Mouse (Mus musculus) midbrain, embryonic 15.5 days (tissue): ENCODE measurements around the gene Gfer. TPM values are rescaled to one million over a fixed set of nuclear protein-coding genes. Genes with fewer than 3 reads are reported as not detected.
"Not testable (repeated sequence)": the region's sequence is repeated elsewhere in the genome, so short reads cannot be mapped to it uniquely, and the experiment has no call there.

Experiments used
- ATAC-seq: fragments of 200-750 bp; cut with Nextera tagmentation; replicated peaks from 2 replicates; pipeline ENCODE4 v1.8.0; 2017; ENCODE audit warnings: moderate TSS enrichment
- H3K27ac ChIP-seq: fragments of 300-500 bp; sonication (generic); 2 replicates; pipeline ENCODE4 v1.5.1; 2015; ENCODE audit warnings: mild to moderate bottlenecking, inconsistent platforms
- H3K27me3 ChIP-seq: fragments of 300-500 bp; sonication (generic); replicated peaks from 2 replicates; pipeline ENCODE4 v1.6.1; 2015; ENCODE audit warnings: inconsistent platforms
- H3K36me3 ChIP-seq: fragments of 300-500 bp; sonication (generic); replicated peaks from 2 replicates; pipeline ENCODE4 v1.6.1; 2015; ENCODE audit warnings: inconsistent platforms
- H3K4me1 ChIP-seq: fragments of 300-500 bp; sonication (generic); 2 replicates; pipeline ENCODE4 v1.6.1; 2015; ENCODE audit warnings: inconsistent platforms
- H3K4me2 ChIP-seq: fragments of 300-500 bp; sonication (generic); 2 replicates; pipeline ENCODE4 v1.6.1; 2015; ENCODE audit warnings: inconsistent platforms, mild to moderate bottlenecking, moderate library complexity
- H3K4me3 ChIP-seq: fragments of 300-500 bp; sonication (generic); 2 replicates; pipeline ENCODE4 v1.5.1; 2015; ENCODE audit warnings: mild to moderate bottlenecking, inconsistent platforms
- H3K9ac ChIP-seq: fragments of 300-500 bp; sonication (generic); 2 replicates; pipeline ENCODE4 v1.6.1; 2015; ENCODE audit warnings: mild to moderate bottlenecking, inconsistent platforms
- H3K9me3 ChIP-seq: fragments of 300-500 bp; sonication (generic); 2 replicates; pipeline ENCODE4 v1.6.1; 2016; ENCODE audit warnings: inconsistent platforms
- WGBS: fragments of 180-500 bp; shearing (Covaris S2); methylation state at CpG from one replicate; pipeline ENCODE4 v1.1.7; 2015; ENCODE audit warnings: mixed read lengths; 5-methylcytosine and 5-hydroxymethylcytosine counted together
- polyA plus RNA-seq: library from polyadenylated mRNA; unstranded; fragments of >200 nt; fragmentation: Nextera tagmentation; extraction: Ambion mirVana; gene quantifications from 2 replicates; pipeline ENCODE4 v1.2.1, GENCODE M21; 2015

Gene Gfer
- polyA plus RNA-seq, 1 experiment from 2014 or later, result 39.2 TPM

GRCm38 (mm10) chr17:24674277-24674676 lies 21.7 kb downstream of the Gfer start:
- Histone ChIP-seq H3K27ac (no peak overlapping the region), H3K36me3 (peaks cover 16% of the 10 kb centered on the region; the same call in 1 of the 2 replicates), H3K9ac (no peak overlapping the region), H3K27me3 (no peaks in the 10 kb centered on the region), H3K9me3 (no peaks in the 10 kb centered on the region), H3K4me2 (no peak overlapping the region), H3K4me1 (peaks cover 26% of the 10 kb centered on the region), H3K4me3 (no peak overlapping the region)
- ATAC-seq, result no peak
- 84% methylated on average over 7 of the region's 7 CpGs for WGBS

GRCm38 (mm10) chr17:24672141-24672540 lies 23.8 kb downstream of the Gfer start:
- no peak overlapping the region for H3K27ac ChIP-seq
- no peak overlapping the region for H3K4me3 ChIP-seq
- H3K4me2 ChIP-seq, result no peak overlapping the region; the same call in 1 of the 2 replicates
- peaks cover 33% of the 10 kb centered on the region for H3K4me1 ChIP-seq
- no peaks in the 10 kb centered on the region for H3K9me3 ChIP-seq
- no peak for ATAC-seq
- H3K9ac ChIP-seq, result no peak overlapping the region
- 44% methylated on average over 5 of the region's 5 CpGs for WGBS
- H3K27me3 ChIP-seq, result no peaks in the 10 kb centered on the region
- H3K36me3 ChIP-seq, result 0 out of 2 replicates have a peak, but pooled peaks cover 3% of the 10 kb centered on the region

- Histone ChIP-seq H3K27me3 (no peaks in the 10 kb centered on the region), H3K9ac (0 out of 2 replicates have a peak overlapping the region, but pooled peaks have one; percentile 8), H3K4me3 (no peak overlapping the region), H3K4me2 (peak overlapping the region; percentile 88; the same call in 1 of the 2 replicates), H3K4me1 (peaks cover 33% of the 10 kb centered on the region), H3K9me3 (no peaks in the 10 kb centered on the region), H3K36me3 (no peaks in the 10 kb centered on the region), H3K27ac (no peak overlapping the region)
- ATAC-seq, result no peak
- 76% methylated on average over 5 of the region's 5 CpGs for WGBS
Measured at GRCm38 (mm10) chr17:24671346-24671745, 24.6 kb downstream of the Gfer start.

GRCm38 (mm10) chr17:24670246-24670844 lies 25.6 kb downstream of the Gfer start:
- H3K9me3 ChIP-seq, result no peaks in the 10 kb centered on the region
- peak overlapping the region; percentile 88 for H3K4me2 ChIP-seq
- no peaks in the 10 kb centered on the region for H3K27me3 ChIP-seq
- no peak for ATAC-seq
- peaks cover 31% of the 10 kb centered on the region for H3K4me1 ChIP-seq
- H3K36me3 ChIP-seq, result no peaks in the 10 kb centered on the region
- H3K9ac ChIP-seq, result peak overlapping the region; percentile 98
- peak overlapping the region; percentile 91 for H3K27ac ChIP-seq
- peak overlapping the region; percentile 90 for H3K4me3 ChIP-seq
- 12% methylated on average over 8 of the region's 8 CpGs for WGBS

- no peaks in the 10 kb centered on the region for H3K27me3 ChIP-seq
- no peaks in the 10 kb centered on the region for H3K9me3 ChIP-seq
- H3K36me3 ChIP-seq, result no peaks in the 10 kb centered on the region
- peak; percentile 97 for ATAC-seq
- peak within 1 kb of the TSS; percentile 91 for H3K27ac ChIP-seq
- peak within 1 kb of the TSS; percentile 90 for H3K4me3 ChIP-seq
- H3K4me1 ChIP-seq, result peaks cover 31% of the 10 kb centered on the region
- H3K9ac ChIP-seq, result peak within 1 kb of the TSS; percentile 98
- WGBS, result under 1% methylated on average over 72 of the region's 80 CpGs
- H3K4me2 ChIP-seq, result peak within 1 kb of the TSS; percentile 88
Measured at GRCm38 (mm10) chr17:24669545-24670245, 26.3 kb downstream of the Gfer start, which contains the start of gene Zfp598. Zfp598 (plus strand) TSS chr17:24669687.

GRCm38 (mm10) chr17:24669214-24669544 lies 26.8 kb downstream of the Gfer start:
- H3K9me3 ChIP-seq, H3K27me3 ChIP-seq, H3K36me3 ChIP-seq: not testable (repeated sequence)
- peak overlapping the region; percentile 98; the same call in 1 of the 2 replicates for H3K9ac ChIP-seq
- ATAC-seq, result peak; percentile 46
- peak overlapping the region; percentile 88 for H3K4me2 ChIP-seq
- peaks cover 31% of the 10 kb centered on the region for H3K4me1 ChIP-seq
- peak overlapping the region; percentile 90 for H3K4me3 ChIP-seq
- peak overlapping the region; percentile 91 for H3K27ac ChIP-seq
- WGBS, result 11% methylated on average over 15 of the region's 15 CpGs

GRCm38 (mm10) chr17:24667416-24667815 lies 28.5 kb downstream of the Gfer start:
- Histone ChIP-seq H3K4me2 (no peak overlapping the region), H3K4me3 (no peak overlapping the region), H3K36me3 (no peaks in the 10 kb centered on the region), H3K9ac (no peak overlapping the region), H3K9me3 (no peaks in the 10 kb centered on the region), H3K27me3 (no peaks in the 10 kb centered on the region), H3K4me1 (peaks cover 31% of the 10 kb centered on the region), H3K27ac (no peak overlapping the region)
- ATAC-seq, result no peak
- 36% methylated on average over 6 of the region's 6 CpGs for WGBS

- H3K4me2 ChIP-seq, H3K9me3 ChIP-seq, H3K4me3 ChIP-seq, ATAC-seq, H3K36me3 ChIP-seq, H3K9ac ChIP-seq, H3K27ac ChIP-seq, H3K27me3 ChIP-seq: not testable (repeated sequence)
- 70% methylated on average over 7 of the region's 7 CpGs for WGBS
- H3K4me1 ChIP-seq, result peaks cover 27% of the 10 kb centered on the region
Measured at GRCm38 (mm10) chr17:24667011-24667410, 28.9 kb downstream of the Gfer start.

GRCm38 (mm10) chr17:24658017-24658758 lies 37.8 kb downstream of the Gfer start, which contains the start of gene Npw:
Npw (minus strand) TSS chr17:24658457.
- Histone ChIP-seq H3K27ac (no peak within 1 kb of the TSS), H3K9me3 (no peaks in the 10 kb centered on the region), H3K27me3 (peaks cover 40% of the 10 kb centered on the region), H3K4me1 (peaks cover 15% of the 10 kb centered on the region), H3K4me2 (peak within 1 kb of the TSS; percentile 60), H3K36me3 (no peaks in the 10 kb centered on the region), H3K9ac (peak within 1 kb of the TSS; percentile 19; the same call in 1 of the 2 replicates), H3K4me3 (peak within 1 kb of the TSS; percentile 31)
- WGBS, result 1% methylated on average over 47 of the region's 47 CpGs
- no peak; the same call in 1 of the 2 replicates for ATAC-seq

- peaks cover 19% of the 10 kb centered on the region for H3K4me1 ChIP-seq
- H3K27ac ChIP-seq, result no peak overlapping the region
- H3K27me3 ChIP-seq, result peaks cover 34% of the 10 kb centered on the region
- no peak overlapping the region for H3K9ac ChIP-seq
- no peaks in the 10 kb centered on the region for H3K36me3 ChIP-seq
- WGBS, result 71% methylated on average over 4 of the region's 4 CpGs
- no peak overlapping the region for H3K4me2 ChIP-seq
- H3K9me3 ChIP-seq, result no peaks in the 10 kb centered on the region
- no peak for ATAC-seq
- no peak overlapping the region for H3K4me3 ChIP-seq
Measured at GRCm38 (mm10) chr17:24654969-24655368, 41.0 kb downstream of the Gfer start.

GRCm38 (mm10) chr17:24653967-24654710 lies 41.8 kb downstream of the Gfer start:
- WGBS, result 6% methylated on average over 19 of the region's 19 CpGs
- Histone ChIP-seq H3K27ac (no peak overlapping the region), H3K4me1 (peaks cover 25% of the 10 kb centered on the region), H3K36me3 (no peaks in the 10 kb centered on the region), H3K4me2 (peak overlapping the region; percentile 49), H3K4me3 (peak overlapping the region; percentile 23), H3K9me3 (no peaks in the 10 kb centered on the region), H3K9ac (peak overlapping the region; percentile 37), H3K27me3 (peaks cover 27% of the 10 kb centered on the region)
- ATAC-seq, result no peak
